Mouse (Mus musculus) cerebellum, adult 2 months (tissue): ENCODE measurements around the gene Tenm1.

Experiments
- CTCF ChIP-seq: fragments of 200-500 bp; IDR thresholded peaks from 2 replicates; pipeline ENCODE4 v1.5.1; 2011; ENCODE audit warnings: low read depth, mild to moderate bottlenecking, control low read depth, low read length, moderate library complexity, borderline replicate concordance; ENCODE audit not compliant: insufficient read depth
- POLR2A ChIP-seq: fragments of 200-500 bp; IDR thresholded peaks from 2 replicates; pipeline ENCODE4 v1.6.1; 2011; ENCODE audit warnings: low read length, control low read depth, borderline replicate concordance; ENCODE audit not compliant: insufficient read depth

GRCm38 (mm10) chrX:43427111-43427510, 1.8 kb downstream of the Tenm1 start:
- peak; percentile 10; the same call in 1 of the 2 replicates for TF ChIP-seq POLR2A
- no peak for TF ChIP-seq CTCF
